Mouse (Mus musculus) spleen, embryonic (tissue): Measurements from ENCODE around the gene Slco3a1.

Experiments
- CTCF ChIA-PET: fragments of 350-600 bp; sonication (Branson Sonifier 250); formaldehyde crosslinking; loops from one replicate; lab custom pipeline; 2022; lab: Charles Lee

The Slco3a1 gene

GRCm38 (mm10) chr7:74554608-74555311 lies at the start of gene Slco3a1:
Gene Slco3a1 (minus strand): TSS chr7:74554780.
- CTCF ChIA-PET = no interaction called here

- CTCF ChIA-PET = no interaction called here
Observed at GRCm38 (mm10) chr7:74600996-74601395, 46.4 kb upstream of the Slco3a1 start.

- CTCF ChIA-PET = no interaction called here
Observed at GRCm38 (mm10) chr7:74579411-74579810, 24.8 kb upstream of the Slco3a1 start.

GRCm38 (mm10) chr7:74575678-74576077 lies 21.1 kb upstream of the Slco3a1 start:
- CTCF ChIA-PET = no interaction called here

- CTCF ChIA-PET = no interaction called here
Observed at GRCm38 (mm10) chr7:74555416-74555815, 836 bp upstream of the Slco3a1 start.

GRCm38 (mm10) chr7:74554041-74554561 lies 479 bp downstream of the Slco3a1 start:
- CTCF ChIA-PET = no interaction called here

GRCm38 (mm10) chr7:74553111-74553650 lies 1.4 kb downstream of the Slco3a1 start:
- CTCF ChIA-PET = no interaction called here

GRCm38 (mm10) chr7:74552546-74552945 lies 2.0 kb downstream of the Slco3a1 start:
- CTCF ChIA-PET = no interaction called here

- CTCF ChIA-PET = no interaction called here
Observed at GRCm38 (mm10) chr7:74552000-74552358, 2.6 kb downstream of the Slco3a1 start.

GRCm38 (mm10) chr7:74551338-74551999 lies 3.1 kb downstream of the Slco3a1 start:
- CTCF ChIA-PET = no interaction called here

GRCm38 (mm10) chr7:74549686-74550085 lies 4.9 kb downstream of the Slco3a1 start:
- CTCF ChIA-PET = no interaction called here

GRCm38 (mm10) chr7:74549013-74549582 lies 5.5 kb downstream of the Slco3a1 start:
- CTCF ChIA-PET = no interaction called here

GRCm38 (mm10) chr7:74546691-74547090 lies 7.9 kb downstream of the Slco3a1 start:
- CTCF ChIA-PET = no interaction called here

- CTCF ChIA-PET = no interaction called here
Observed at GRCm38 (mm10) chr7:74545498-74545990, 9.0 kb downstream of the Slco3a1 start.

- CTCF ChIA-PET = interaction anchor here (0.6 kb wide), 1 partner anchor 412 kb away, joined by 3 read pairs; no protein-coding TSS in a partner anchor
Observed at GRCm38 (mm10) chr7:74544306-74544705, 10.3 kb downstream of the Slco3a1 start.

- CTCF ChIA-PET = no interaction called here
Observed at GRCm38 (mm10) chr7:74541958-74542357, 12.6 kb downstream of the Slco3a1 start.

- CTCF ChIA-PET = no interaction called here
Observed at GRCm38 (mm10) chr7:74540933-74541725, 13.5 kb downstream of the Slco3a1 start.

- CTCF ChIA-PET = no interaction called here
Observed at GRCm38 (mm10) chr7:74536186-74536585, 18.4 kb downstream of the Slco3a1 start.

- CTCF ChIA-PET = no interaction called here
Observed at GRCm38 (mm10) chr7:74531468-74532097, 23.0 kb downstream of the Slco3a1 start.

- CTCF ChIA-PET = no interaction called here
Observed at GRCm38 (mm10) chr7:74529877-74530276, 24.7 kb downstream of the Slco3a1 start.

GRCm38 (mm10) chr7:74529183-74529757 lies 25.3 kb downstream of the Slco3a1 start:
- CTCF ChIA-PET = no interaction called here
